Mouse (Mus musculus) erythroblast, embryonic 14.5 days (primary cell): ENCODE measurements around the gene Rnf180. TPM values are rescaled to one million over a fixed set of nuclear protein-coding genes. Genes with fewer than 3 reads are reported as not detected.

Experiments used
- H3K27me3 ChIP-seq: 2 replicates; pipeline ENCODE4 v1.6.1; 2012; ENCODE audit warnings: inconsistent platforms; ENCODE audit not compliant: control insufficient read depth
- H3K36me3 ChIP-seq: 2 replicates; pipeline ENCODE4 v1.6.1; 2012; ENCODE audit warnings: mild to moderate bottlenecking, inconsistent platforms; ENCODE audit not compliant: control insufficient read depth
- H3K4me1 ChIP-seq: 2 replicates; pipeline ENCODE4 v1.6.1; 2012; ENCODE audit warnings: inconsistent platforms; ENCODE audit not compliant: control insufficient read depth
- H3K4me3 ChIP-seq: replicated peaks from 2 replicates; pipeline ENCODE3; 2012; ENCODE audit warnings: moderate library complexity, mild to moderate bottlenecking, inconsistent platforms
- H3K9me3 ChIP-seq: 2 replicates; pipeline ENCODE4 v1.6.1; 2012; ENCODE audit warnings: low read length, inconsistent platforms, mixed read lengths; ENCODE audit not compliant: control insufficient read depth
- GATA1 ChIP-seq: IDR thresholded peaks from 2 replicates; pipeline ENCODE4 v1.6.1; 2012; ENCODE audit warnings: low read length, inconsistent platforms, mixed read lengths
- TAL1 ChIP-seq: IDR thresholded peaks from 3 replicates; pipeline ENCODE4 v1.6.1; 2012; ENCODE audit warnings: low read length, inconsistent platforms, mixed read lengths
- polyA plus RNA-seq: library from polyadenylated mRNA; stranded (reverse); fragments of >175 nt; gene quantifications from 2 replicates; pipeline ENCODE4 v1.2.3, GENCODE M21; 2012

The Rnf180 gene
- polyA plus RNA-seq, 1 experiment = not detected

- no peaks in the 10 kb centered on the region for H3K27me3 ChIP-seq
- no peak overlapping the region for H3K4me3 ChIP-seq
- no peaks in the 10 kb centered on the region for H3K9me3 ChIP-seq
- H3K36me3 ChIP-seq = no peaks in the 10 kb centered on the region
- H3K4me1 ChIP-seq = peaks cover 8% of the 10 kb centered on the region
- TF ChIP-seq GATA1 (no peak), TAL1 (no peak)
Observed at GRCm38 (mm10) chr13:105111599-105111998, 183.0 kb downstream of the Rnf180 start.

GRCm38 (mm10) chr13:105104385-105104784 is 190.2 kb downstream of the Rnf180 start:
- Histone ChIP-seq H3K4me1 (no peaks in the 10 kb centered on the region; the same call in 1 of the 2 replicates), H3K36me3 (no peaks in the 10 kb centered on the region), H3K27me3 (no peaks in the 10 kb centered on the region), H3K4me3 (no peak overlapping the region), H3K9me3 (no peaks in the 10 kb centered on the region)
- TF ChIP-seq TAL1 (no peak), GATA1 (no peak)

GRCm38 (mm10) chr13:105100705-105101104 is 193.9 kb downstream of the Rnf180 start:
- Histone ChIP-seq H3K27me3 (no peaks in the 10 kb centered on the region), H3K4me3 (no peak overlapping the region), H3K4me1 (no peaks in the 10 kb centered on the region; the same call in 1 of the 2 replicates), H3K9me3 (no peaks in the 10 kb centered on the region), H3K36me3 (no peaks in the 10 kb centered on the region)
- TF ChIP-seq GATA1 (no peak), TAL1 (no peak)

DNA sequence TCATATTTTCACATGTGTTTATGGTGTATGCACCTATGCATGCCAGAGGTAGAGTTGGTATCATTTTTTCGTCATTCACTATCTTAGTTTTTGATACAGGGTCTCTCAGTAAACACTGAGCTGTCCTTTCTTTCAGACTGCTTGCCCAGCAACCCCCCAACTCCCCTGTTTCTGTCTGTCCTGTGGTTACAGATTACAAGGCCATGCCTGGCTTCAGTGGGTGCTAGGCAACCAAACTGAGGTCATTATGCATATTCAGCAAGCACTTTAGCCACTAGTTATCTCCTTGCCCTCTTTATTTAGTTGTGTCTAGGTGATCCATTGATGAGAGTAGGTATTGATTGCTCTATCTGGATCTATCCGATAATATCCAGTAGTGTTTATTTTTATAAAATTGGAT is 198.3 kb downstream of the Rnf180 start:
- TF ChIP-seq GATA1 (no peak), TAL1 (no peak)
- Histone ChIP-seq H3K27me3 (no peaks in the 10 kb centered on the region), H3K4me3 (no peak overlapping the region), H3K9me3 (no peaks in the 10 kb centered on the region), H3K4me1 (no peaks in the 10 kb centered on the region), H3K36me3 (no peaks in the 10 kb centered on the region)

- no peaks in the 10 kb centered on the region for H3K4me1 ChIP-seq
- no peak overlapping the region for H3K4me3 ChIP-seq
- no peaks in the 10 kb centered on the region for H3K27me3 ChIP-seq
- TF ChIP-seq TAL1 (no peak), GATA1 (no peak)
- no peaks in the 10 kb centered on the region for H3K9me3 ChIP-seq
- no peaks in the 10 kb centered on the region for H3K36me3 ChIP-seq
Observed at GRCm38 (mm10) chr13:105089276-105089675, 205.3 kb downstream of the Rnf180 start.

DNA sequence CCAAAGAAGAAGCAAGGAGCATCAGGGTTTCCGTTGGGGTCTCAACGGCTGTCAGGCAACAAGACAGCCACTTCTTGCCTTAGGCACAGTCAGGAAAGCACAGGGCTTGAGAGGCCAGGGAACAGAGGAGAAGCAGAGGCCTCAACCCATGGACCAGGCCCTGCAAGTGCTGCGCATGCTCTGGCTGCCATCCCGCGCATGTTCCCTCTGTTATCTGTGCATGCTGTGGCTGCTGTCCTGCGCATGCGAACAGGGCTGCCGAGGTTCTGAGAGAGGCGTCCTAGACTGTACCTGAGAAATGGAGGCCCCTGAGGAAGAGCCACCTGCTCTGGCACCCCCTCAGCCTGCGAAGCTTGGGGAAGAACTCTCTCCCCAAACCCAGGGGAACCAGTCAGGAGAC is 212.8 kb downstream of the Rnf180 start, which contains the start of gene 4933425L06Rik:
4933425L06Rik (plus strand) TSS at position 261 of the 400 bp plus-strand sequence.
- TF ChIP-seq GATA1 (no peak), TAL1 (no peak)
- no peaks in the 10 kb centered on the region for H3K27me3 ChIP-seq
- no peaks in the 10 kb centered on the region for H3K36me3 ChIP-seq
- H3K4me3 ChIP-seq = no peak within 1 kb of the TSS
- no peaks in the 10 kb centered on the region for H3K9me3 ChIP-seq
- H3K4me1 ChIP-seq = no peaks in the 10 kb centered on the region

Other genes with a start within 250 kb of the Rnf180 start
- gene Rgs7bp, start 239.9 kb downstream of the Rnf180 start, polyA plus RNA-seq = 0.02 TPM in 1 of 2 replicates, not detected in the other
- not detected in 2 replicates for gene 4933425L06Rik, start 212.7 kb downstream of the Rnf180 start, polyA plus RNA-seq
- gene Htr1a, start 148.8 kb upstream of the Rnf180 start, polyA plus RNA-seq = not detected in 2 replicates